Mouse (Mus musculus) CD4-positive helper T cell, adult 2 months (primary cell): Measurements from ENCODE around the gene Baz2b.

Experiments used
- DNase-seq: peaks from one replicate; pipeline ENCODE4 v3.0.0-alpha.2; 2012; ENCODE audit warnings: low read depth, missing footprints, low spot score

Baz2b gene

GRCm38 (mm10) chr2:60209703-60210651 lies at the start of gene Baz2b, which contains the start of gene March7:
Gene Baz2b (minus strand): TSS chr2:60209839.
Gene March7 (plus strand): TSS chr2:60209887.
- DNase-seq, result peak; percentile 94

GRCm38 (mm10) chr2:60259186-60259585 lies 49.5 kb upstream of the Baz2b start:
- DNase-seq, result no peak

DNA sequence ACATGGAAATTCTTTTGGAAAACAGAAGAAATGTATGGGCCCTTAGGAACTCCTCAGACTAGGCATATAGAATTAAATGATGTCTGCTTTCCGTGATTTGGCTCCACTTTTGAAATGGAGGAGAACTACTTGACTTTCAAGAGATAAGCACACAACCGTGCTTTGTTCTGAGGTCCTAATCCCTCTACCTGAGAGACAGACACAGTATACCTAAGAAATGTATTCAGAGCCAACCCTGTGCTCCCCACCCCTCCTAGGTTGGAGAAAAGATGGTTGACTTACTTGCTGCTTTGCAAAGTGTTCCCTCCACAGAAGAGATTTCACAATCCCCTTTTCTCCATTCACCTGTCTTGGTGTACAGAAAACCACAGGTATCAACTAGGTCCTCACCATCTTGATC lies 47.1 kb upstream of the Baz2b start:
- no peak for DNase-seq

DNA sequence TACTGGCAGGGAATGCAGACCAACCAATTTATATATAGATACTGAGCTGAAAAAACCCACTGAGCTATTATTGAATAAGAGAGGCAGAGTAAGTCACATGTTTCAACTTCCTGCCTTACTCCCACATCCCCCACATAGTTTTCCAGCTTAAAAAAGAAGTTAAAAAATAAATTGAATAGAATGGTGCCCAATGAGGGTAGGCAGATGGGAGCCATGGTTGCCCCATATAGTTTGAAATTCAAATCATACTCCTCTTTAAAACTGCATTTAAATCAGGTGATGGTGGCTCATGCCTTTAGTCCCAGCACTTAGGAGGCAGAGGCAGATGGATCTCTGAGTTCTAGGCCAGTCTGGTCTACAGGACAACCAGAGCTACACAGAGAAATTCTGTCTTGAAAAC lies 43.9 kb upstream of the Baz2b start:
- DNase-seq, result no peak

DNA sequence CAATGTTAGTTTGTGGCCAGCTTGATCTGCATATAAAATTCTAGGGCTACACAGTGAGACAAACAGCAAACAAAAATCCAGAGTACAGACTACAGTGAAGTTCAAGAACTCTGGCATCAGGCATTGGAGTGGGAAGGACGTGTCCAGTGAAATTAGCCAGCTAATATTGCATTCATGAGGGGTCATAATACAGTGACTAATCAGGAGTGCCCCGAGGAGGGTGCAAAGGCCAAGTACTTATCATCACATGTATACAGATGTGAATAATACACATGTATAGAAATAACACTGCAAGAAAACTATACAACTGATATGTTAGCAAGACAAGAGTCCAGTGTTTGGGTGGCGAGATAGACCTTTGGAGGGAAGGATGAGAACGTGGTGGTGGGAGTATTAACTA lies 43.1 kb upstream of the Baz2b start:
- DNase-seq, result no peak

- DNase-seq, result no peak
Measured at GRCm38 (mm10) chr2:60234506-60234905, 24.9 kb upstream of the Baz2b start.

- DNase-seq, result no peak
Measured at GRCm38 (mm10) chr2:60233147-60233546, 23.5 kb upstream of the Baz2b start.

DNA sequence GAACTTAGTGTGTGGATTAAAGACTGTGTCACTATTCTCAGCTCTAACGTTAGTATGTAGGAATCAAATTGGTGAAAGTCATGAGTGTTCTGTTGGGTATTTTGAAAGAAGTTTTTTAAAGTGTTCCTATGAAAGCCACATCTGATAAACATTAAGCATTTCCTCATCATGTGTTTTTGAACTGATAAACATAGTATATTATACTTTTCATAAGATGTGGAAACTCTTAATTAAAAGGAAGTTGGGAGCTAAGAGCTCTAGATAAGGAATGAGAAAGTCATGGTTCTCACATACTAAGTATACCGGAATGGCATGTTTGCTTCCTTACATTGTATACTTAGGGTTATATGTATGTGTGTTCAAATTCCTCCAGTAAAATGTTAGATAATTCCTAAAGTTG lies 20.7 kb upstream of the Baz2b start:
- DNase-seq, result no peak

DNA sequence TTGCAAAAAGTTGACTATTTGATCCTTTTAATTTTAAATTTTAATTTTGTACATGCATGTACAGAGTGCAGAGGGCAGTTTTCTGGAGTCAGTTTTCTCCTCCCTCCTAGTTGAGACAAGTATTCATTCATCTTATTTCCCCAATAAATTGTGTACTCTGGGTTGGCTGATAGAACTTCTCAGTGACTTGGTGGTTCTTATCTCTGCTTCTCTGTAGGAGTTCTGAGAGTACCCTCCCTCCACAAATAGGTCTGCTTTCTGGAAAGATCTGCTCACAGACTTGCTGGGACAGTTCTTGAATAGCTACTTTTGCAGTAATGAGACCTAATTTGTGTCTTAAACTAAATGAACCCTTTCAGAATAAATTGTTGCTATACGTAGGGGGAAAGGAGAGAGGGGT lies 18.8 kb upstream of the Baz2b start:
- DNase-seq, result no peak

DNA sequence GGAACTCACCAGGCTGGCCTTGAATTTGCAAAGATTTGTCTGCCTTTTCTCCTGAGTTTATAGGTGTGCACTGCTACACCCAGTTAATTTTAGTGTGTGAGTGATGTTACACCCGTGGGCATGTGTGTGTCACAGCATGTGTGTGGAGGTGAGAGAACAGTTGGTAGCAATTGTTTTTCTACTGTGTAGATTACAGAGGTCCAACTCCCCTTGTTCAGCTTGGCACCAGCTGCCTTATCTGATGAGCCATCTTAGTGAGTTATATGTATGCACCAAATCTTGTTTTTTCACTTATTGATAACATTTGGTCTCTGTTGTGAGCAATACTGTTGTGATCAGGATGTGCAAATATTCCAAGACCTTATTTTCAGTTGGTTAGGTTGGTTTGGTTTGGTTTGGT lies 13.8 kb upstream of the Baz2b start:
- no peak for DNase-seq

- no peak for DNase-seq
Measured at GRCm38 (mm10) chr2:60221954-60222353, 12.3 kb upstream of the Baz2b start.

DNA sequence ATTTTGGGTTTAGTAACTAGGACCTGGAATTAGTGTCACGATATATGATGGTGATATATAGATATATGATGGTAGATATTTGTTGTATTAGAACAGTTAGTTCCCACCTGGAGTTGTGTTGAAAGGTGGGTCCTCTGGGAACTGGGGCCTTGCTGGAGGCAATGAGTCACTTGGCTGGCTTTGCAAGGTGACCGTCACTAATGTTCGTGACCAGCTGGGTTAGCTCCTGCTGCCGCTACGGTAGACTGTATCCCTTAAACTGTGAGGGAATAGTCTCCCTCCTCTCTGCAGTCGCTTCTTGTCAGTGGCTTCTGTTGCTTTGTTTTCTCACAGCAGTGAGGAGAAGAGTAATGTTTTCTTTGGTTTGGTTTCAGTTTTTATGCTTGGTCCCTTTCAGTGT lies 11.6 kb upstream of the Baz2b start:
- DNase-seq, result no peak

GRCm38 (mm10) chr2:60217620-60218019 lies 8.0 kb upstream of the Baz2b start:
- no peak for DNase-seq

- DNase-seq, result peak; percentile 36
Measured at GRCm38 (mm10) chr2:60216547-60217153, 7.0 kb upstream of the Baz2b start.

DNA sequence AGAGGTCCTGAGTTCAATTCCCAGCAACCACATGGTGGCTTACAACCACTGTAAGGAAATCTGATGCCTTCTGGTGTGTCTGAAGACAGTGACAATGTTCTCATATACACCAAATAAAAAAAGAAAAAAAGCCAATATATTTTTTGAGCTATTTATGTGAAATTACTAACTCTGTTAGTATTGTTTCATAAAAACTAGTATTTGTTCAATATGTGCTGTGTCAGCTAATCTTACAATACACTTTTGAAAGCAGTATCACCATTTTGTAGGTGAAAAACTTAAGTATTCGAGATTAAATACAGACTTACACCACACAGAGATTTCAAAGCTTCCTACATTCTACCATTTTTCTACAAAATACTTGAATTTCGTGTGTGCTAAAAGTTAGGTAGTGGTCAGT lies 5.0 kb upstream of the Baz2b start:
- DNase-seq, result no peak

DNA sequence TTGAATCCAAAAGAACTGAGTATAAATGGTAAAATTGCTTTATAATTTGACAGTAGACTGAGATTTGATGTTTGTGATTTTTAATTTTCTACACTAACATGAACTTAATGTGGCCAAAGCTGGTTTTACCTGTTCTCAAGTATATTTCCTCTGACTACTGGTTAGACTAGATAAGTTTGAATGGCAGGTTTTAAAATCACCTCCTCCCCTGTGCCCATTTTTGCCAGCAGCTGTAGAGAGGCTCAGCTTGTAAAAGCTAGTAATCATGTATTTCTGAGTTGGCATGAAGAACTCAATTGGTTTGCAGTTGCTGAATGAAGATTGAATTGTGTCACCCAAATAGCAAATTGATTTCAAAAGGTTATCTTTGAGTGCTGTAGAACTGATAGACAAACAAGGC lies 2.8 kb upstream of the Baz2b start:
- no peak for DNase-seq

- DNase-seq, result peak; percentile 15
Measured at GRCm38 (mm10) chr2:60210821-60211220, 1.2 kb upstream of the Baz2b start.

GRCm38 (mm10) chr2:60209122-60209611 lies 472 bp downstream of the Baz2b start:
- no peak for DNase-seq

DNA sequence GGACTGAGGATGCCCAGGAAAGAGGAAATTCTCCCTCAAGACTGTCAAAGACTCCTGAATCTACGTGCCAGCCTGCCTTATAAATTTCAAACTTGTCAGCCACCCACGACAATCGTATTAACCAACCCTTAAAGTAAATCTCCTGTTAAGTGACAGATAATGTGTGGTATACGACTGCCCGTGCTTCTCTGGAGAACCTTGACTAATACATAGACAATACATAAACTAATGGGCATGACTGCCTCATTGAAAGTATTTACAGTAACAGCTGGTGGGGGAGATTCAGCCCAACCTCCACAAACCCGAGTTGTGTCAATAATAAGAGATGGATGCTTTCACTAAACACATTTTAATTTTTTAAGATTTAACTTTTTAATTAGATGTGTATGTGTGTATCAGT lies 3.8 kb downstream of the Baz2b start:
- no peak for DNase-seq

DNA sequence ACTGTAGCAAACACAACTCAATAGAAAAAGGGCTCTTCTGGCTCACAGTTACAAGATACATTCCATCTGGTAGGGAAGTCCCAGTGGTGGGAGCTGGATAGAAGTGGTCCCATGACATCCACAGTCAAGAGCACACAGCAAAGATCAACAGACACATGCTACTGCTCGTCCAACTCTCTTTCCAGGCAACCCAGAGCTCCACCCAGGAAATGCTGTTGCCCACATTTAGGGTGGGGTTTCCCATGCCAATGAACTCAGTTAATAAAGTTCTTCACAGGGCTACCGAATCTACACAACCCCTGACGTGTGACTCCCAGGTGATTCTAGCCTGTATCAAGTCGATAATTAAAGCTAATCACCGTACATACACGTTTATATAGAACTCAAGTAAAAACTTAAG lies 5.5 kb downstream of the Baz2b start:
- peak; percentile 50 for DNase-seq

DNA sequence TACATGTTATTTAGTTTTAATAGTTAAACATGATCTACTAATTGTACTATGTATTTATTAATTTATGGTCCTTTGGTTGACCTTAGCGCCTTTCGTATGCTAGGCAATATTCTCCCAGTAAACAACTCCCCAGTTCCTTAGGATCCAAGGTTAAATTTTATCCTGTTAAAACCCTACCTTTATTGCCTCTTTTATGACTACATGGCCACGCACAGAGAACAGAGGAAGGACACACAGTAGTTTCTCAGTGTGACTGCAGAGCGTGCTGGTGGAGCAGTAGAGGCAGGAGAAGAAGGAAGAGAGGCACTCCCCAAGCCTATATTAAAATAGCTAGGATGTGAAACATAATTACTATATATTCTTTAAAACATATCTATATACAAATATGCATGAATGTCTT lies 5.9 kb downstream of the Baz2b start:
- DNase-seq, result no peak

DNA sequence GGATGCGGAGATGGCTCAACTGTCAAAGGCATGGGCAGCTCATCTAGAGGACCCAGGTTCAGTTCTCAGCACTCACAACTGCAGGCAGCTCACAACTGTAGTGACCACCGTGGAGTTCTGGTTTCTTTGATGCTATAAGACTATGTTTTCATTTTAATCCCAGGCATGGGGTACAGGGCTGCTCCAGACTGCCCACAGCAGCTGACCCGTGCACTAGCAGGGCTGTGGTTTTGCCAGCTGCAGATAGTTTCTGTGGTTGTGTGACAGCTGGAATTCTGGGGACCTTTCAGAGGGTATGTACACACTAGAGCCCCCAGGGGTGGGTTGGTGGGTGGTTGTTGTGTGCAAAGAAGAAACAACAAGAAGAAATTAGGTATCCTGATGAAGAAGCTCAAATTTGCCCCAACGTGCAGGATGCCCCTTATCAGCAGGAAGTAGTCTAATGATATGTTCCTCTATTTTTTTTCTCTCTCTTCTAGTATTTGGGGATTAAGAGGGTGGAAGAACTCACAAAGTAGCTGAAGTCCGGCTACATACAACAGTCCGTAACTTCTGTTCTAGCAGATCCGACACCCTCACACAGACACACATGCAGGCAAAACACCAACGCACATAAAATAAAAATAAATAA lies 6.6 kb downstream of the Baz2b start:
- DNase-seq, result no peak
